ENCODE assay signal across 8 mouse cellular contexts in the genomic region with DNA sequence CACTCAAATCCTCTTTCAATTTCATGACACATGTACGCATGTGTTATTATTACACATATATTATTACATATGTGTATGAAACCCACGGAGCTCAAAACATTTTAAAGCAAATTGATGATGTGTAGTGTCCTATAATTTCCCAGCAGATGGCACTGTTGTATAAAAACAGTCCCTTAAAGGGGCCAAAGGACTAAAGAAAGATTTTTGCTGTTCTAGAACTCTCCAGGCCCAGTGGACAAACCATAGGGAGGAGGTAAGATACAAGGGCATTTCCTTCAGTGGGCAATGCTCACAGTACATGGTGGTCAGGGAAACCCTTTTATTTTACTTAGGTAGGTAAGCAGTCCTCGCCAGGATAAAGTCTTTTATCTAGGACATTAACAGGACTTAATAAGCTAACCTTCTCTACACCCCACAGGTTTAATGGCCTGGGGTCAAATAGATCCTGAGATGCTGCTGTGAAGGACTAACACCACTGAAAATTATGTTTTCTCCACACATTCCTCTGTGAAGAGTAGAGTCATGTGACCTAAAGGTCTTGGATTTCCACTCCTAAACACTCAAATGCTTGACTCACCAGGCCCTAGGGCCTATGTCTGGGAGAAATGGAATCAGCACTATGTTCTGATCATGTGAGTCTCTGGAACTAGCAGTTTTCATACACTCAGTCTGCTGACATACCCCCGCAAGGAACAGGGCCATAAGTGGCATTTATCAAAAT. TPM values are rescaled to one million over a fixed set of nuclear protein-coding genes. Genes with fewer than 3 reads are reported as not detected.
DNase-seq lines count a peak whose midpoint lies in the region; ATAC-seq and TF ChIP-seq lines count a peak whose summit lies in the region.

No protein-coding gene starts in this region.

- CTCF ChIA-PET in Patski (lab: Charles Lee): interaction anchor here (0.8 to 2.4 kb wide), 6 partner anchors 12 to 208 kb away, joined by 3 to 10 read pairs (median 4); no protein-coding TSS in a partner anchor

- no peaks in the 10 kb centered on the region for H3K27me3 ChIP-seq in Patski
- H3K27me3 ChIP-seq in midbrain, embryonic 15.5 days (replicated peaks): 0 out of 2 replicates have a peak, but pooled peaks cover 14% of the 10 kb centered on the region

- intact Hi-C loops in left cerebral cortex, postnatal 25 days (cut with DNase I): loop anchor here (1.0 to 5.0 kb wide), 3 partner anchors 33 to 1035 kb away; no protein-coding TSS in a partner anchor
- intact Hi-C loops in left cerebral cortex, postnatal 14 days (cut with DNase I): no loop called here

- no peak overlapping the region for H3K4me3 ChIP-seq in midbrain, embryonic 15.5 days

- no peaks in the 10 kb centered on the region for H3K4me1 ChIP-seq in midbrain, embryonic 15.5 days

- no peak overlapping the region for H3K27ac ChIP-seq in midbrain, embryonic 15.5 days

- 50% methylated on average over 4 of the region's 4 CpGs for WGBS in midbrain, embryonic 15.5 days

- in situ Hi-C loops in Patski (cut with MboI; ENCODE audit: low pct_unique_long_range_greater_than_20kb): loop anchor here (5.0 to 10.0 kb wide), 2 partner anchors 635 to 1037 kb away; no protein-coding TSS in a partner anchor

- no peaks in the 10 kb centered on the region for H3K9me3 ChIP-seq in midbrain, embryonic 15.5 days

- no peak overlapping the region for H3K4me2 ChIP-seq in midbrain, embryonic 15.5 days

- ATAC-seq in Patski: peak; percentile 78
- peak; percentile 79 to 84 for ATAC-seq in hematopoietic stem cell, adult 5-6 weeks (replicated peaks in 1 of 2; ENCODE audit: insufficient read depth in 1 of 2, low FRiP score in 2 of 2, low TSS enrichment in 1 of 2, low read depth in 1 of 2, poor library complexity in 2 of 2, severe bottlenecking in 2 of 2)
- ATAC-seq in midbrain, embryonic 15.5 days (replicated peaks): peak; percentile 63

- no peak overlapping the region for H3K9ac ChIP-seq in midbrain, embryonic 15.5 days

- H3K36me3 ChIP-seq in midbrain, embryonic 15.5 days (replicated peaks): no peaks in the 10 kb centered on the region

- POLR2A ChIA-PET in Patski (lab: Charles Lee): no interaction called here

- peak; percentile 9 to 22 for DNase-seq in left cerebral cortex, postnatal 25 days (ENCODE audit: low spot score in 2 of 2)
- DNase-seq in left cerebral cortex, postnatal 14 days (ENCODE audit: low spot score in 2 of 2): no peak
- no peak for DNase-seq in Patski (ENCODE audit: low read depth, low spot score)
- DNase-seq in thymus, postnatal 4 days: no peak
- DNase-seq in left cerebral cortex, adult 18-20 months (ENCODE audit: low spot score in 2 of 2): no peak
- DNase-seq in spleen, postnatal 4 days (ENCODE audit: low spot score in 2 of 2): no peak

- peak; percentile 44 for TF ChIP-seq CTCF in Patski (IDR thresholded peaks at IDR 0.05)

RNA-seq across cellular contexts. Expression of a gene that starts 16.2 kb away (rescaled TPM):
- total RNA-seq in left cerebral cortex, postnatal 25 days (2021): under 1 TPM; 0.53 to 0.94 TPM
- under 1 TPM; 0.74 to 0.81 TPM for total RNA-seq in left cerebral cortex, postnatal 14 days (2021)
- polyA plus RNA-seq in Patski (2021): 21.9 TPM
- total RNA-seq in hematopoietic stem cell, adult 5-6 weeks (2017): 227 and 261 TPM in 2 replicates
- polyA plus RNA-seq in midbrain, embryonic 15.5 days (2015; fragmentation: Nextera tagmentation; extraction: Ambion mirVana): 3.4 and 4.1 TPM in 2 replicates
- total RNA-seq in left cerebral cortex, adult 18-20 months (2021): under 1 TPM; 0.35 to 0.37 TPM

Comparison
In these comparisons a context has a peak if more than half of its experiments do, and no peak if none do; other contexts are left out.
1. DNase-seq: peak in left cerebral cortex, postnatal 25 days (2 of 2); none in left cerebral cortex, postnatal 14 days (0 of 2), Patski (single experiment), thymus, postnatal 4 days (single experiment), left cerebral cortex, adult 18-20 months (0 of 2) and spleen, postnatal 4 days (0 of 2).
2. RNA of a gene that starts 16.2 kb away (total RNA-seq): 227 to 261 TPM in hematopoietic stem cell, adult 5-6 weeks; 0.53 to 0.94 TPM in left cerebral cortex, postnatal 25 days, 0.74 to 0.81 TPM in left cerebral cortex, postnatal 14 days and 0.35 to 0.37 TPM in left cerebral cortex, adult 18-20 months; every median in the first group is over 100 times any median in the second.
3. Peak in every context shown above with its lines, with median percentiles within 50 percentile points of each other: ATAC-seq.